Mouse (Mus musculus) liver, embryonic 14.5 days (tissue): Measurements from ENCODE around the gene Hivep3.

Experiments
- CTCF ChIP-seq: IDR thresholded peaks from 2 replicates; pipeline ENCODE4 v1.5.1; 2016; ENCODE audit warnings: antibody characterized with exemption, low read depth, control low read depth
- EP300 ChIP-seq: IDR thresholded peaks from 2 replicates; pipeline ENCODE4 v1.6.1; 2016; ENCODE audit warnings: antibody characterized with exemption, low read depth

DNA sequence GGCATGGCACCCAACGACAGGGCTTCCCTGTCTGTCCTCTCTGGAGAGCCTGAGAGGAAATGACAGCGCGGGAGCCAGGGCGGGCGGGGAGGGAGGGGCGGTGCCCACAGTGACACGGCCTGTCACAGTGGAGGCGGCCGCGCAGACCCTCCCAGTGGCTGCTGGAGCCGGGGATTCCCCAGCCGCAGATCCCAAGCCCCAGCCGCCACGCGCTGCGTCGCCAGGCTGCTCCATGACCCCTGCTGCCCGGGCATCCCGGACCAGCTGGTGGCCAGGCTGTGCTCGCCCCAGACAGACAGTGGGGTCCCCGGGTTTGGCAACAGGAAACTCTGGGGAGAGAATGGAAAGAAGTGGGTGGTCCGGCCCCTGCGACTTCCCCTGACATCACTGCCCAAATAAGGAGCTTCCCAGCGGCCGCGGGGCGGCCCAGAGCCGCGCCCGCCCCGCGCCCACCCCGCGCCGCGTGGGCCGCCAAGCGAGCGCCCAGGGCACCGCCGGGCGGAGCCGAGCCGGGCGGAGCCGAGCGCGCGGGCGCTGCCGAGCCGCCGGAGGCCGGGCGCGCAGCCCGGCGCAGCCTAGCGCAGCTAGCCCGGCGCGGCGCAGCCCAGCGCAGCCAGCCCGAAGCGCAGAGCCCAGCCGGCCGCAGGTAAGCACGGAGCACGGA lies 298.9 kb downstream of the Hivep3 start:
- no peak for TF ChIP-seq CTCF
- no peak for TF ChIP-seq EP300
